Mouse (Mus musculus): Measurements from ENCODE around the gene Pex5l. TPM values are rescaled to one million over a fixed set of nuclear protein-coding genes. Genes with fewer than 3 reads are reported as not detected.

Gene Pex5l
- total and polyA plus RNA-seq, 2 experiments from 2014 or later: 3.3 to 32.7 TPM

GRCm38 (mm10) chr3:32965528-32965927 lies 177.5 kb downstream of the Pex5l start:
- Histone ChIP-seq H3K4me3 (ENCODE audit: low read depth, low read length) (no peak overlapping the region), H3K9me3 (ENCODE audit: low read length) (no peaks in the 10 kb centered on the region), H3K4me2 (ENCODE audit: low read depth) (no peak overlapping the region), H3K27me3 (ENCODE audit: insufficient read depth, low read length) (no peaks in the 10 kb centered on the region), H3K27ac (ENCODE audit: low read depth, low read length) (no peak overlapping the region), H3K36me3 (ENCODE audit: insufficient read depth) (no peaks in the 10 kb centered on the region), H3K9ac (no peak overlapping the region), H3K4me1 (ENCODE audit: insufficient read depth) (no peaks in the 10 kb centered on the region)
- DNase-seq (peak; percentile 47), ATAC-seq (no peak)
- 1% methylated on average over 2 of the region's 2 CpGs for WGBS
- TF ChIP-seq CTCF (IDR thresholded peaks at IDR 0.05; ENCODE audit: low read depth): peak; percentile 71

- no peak overlapping the region for H3K9ac ChIP-seq
- no peaks in the 10 kb centered on the region for H3K36me3 ChIP-seq (ENCODE audit: insufficient read depth)
- no peak overlapping the region for H3K27ac ChIP-seq (ENCODE audit: low read depth, low read length)
- H3K4me3 ChIP-seq (ENCODE audit: low read depth, low read length): no peak overlapping the region
- no peaks in the 10 kb centered on the region for H3K27me3 ChIP-seq (ENCODE audit: insufficient read depth, low read length)
- ATAC-seq: no peak
- no peak for DNase-seq
- H3K4me1 ChIP-seq (ENCODE audit: insufficient read depth): no peaks in the 10 kb centered on the region
- H3K9me3 ChIP-seq (ENCODE audit: low read length): no peaks in the 10 kb centered on the region
- TF ChIP-seq CTCF (IDR thresholded peaks at IDR 0.05; ENCODE audit: low read depth): no peak
- 38% methylated on average over 3 of the region's 3 CpGs for WGBS
- H3K4me2 ChIP-seq (ENCODE audit: low read depth): no peak overlapping the region
Measured at GRCm38 (mm10) chr3:32961494-32961893, 181.6 kb downstream of the Pex5l start.

- Histone ChIP-seq H3K27ac (ENCODE audit: low read depth, low read length) (no peak overlapping the region), H3K4me2 (ENCODE audit: low read depth) (no peak overlapping the region), H3K27me3 (ENCODE audit: insufficient read depth, low read length) (no peaks in the 10 kb centered on the region), H3K36me3 (ENCODE audit: insufficient read depth) (no peaks in the 10 kb centered on the region), H3K9ac (no peak overlapping the region), H3K4me3 (ENCODE audit: low read depth, low read length) (no peak overlapping the region), H3K4me1 (ENCODE audit: insufficient read depth) (no peaks in the 10 kb centered on the region), H3K9me3 (ENCODE audit: low read length) (no peaks in the 10 kb centered on the region)
- TF ChIP-seq CTCF (IDR thresholded peaks at IDR 0.05; ENCODE audit: low read depth): no peak
- ATAC-seq: no peak
- DNase-seq: no peak
- WGBS: 20% methylated on average over 1 of the region's 1 CpGs
Measured at GRCm38 (mm10) chr3:32951382-32951781, 191.7 kb downstream of the Pex5l start.

GRCm38 (mm10) chr3:32947486-32947885 lies 195.6 kb downstream of the Pex5l start:
- no peaks in the 10 kb centered on the region for H3K4me1 ChIP-seq (ENCODE audit: insufficient read depth)

GRCm38 (mm10) chr3:32939802-32940501 lies 203.1 kb downstream of the Pex5l start:
- 0 out of 2 replicates have a peak, but pooled peaks have one; percentile 4 for ATAC-seq
- Histone ChIP-seq H3K4me2 (ENCODE audit: low read depth) (no peak overlapping the region), H3K4me1 (ENCODE audit: insufficient read depth) (no peaks in the 10 kb centered on the region), H3K36me3 (ENCODE audit: insufficient read depth) (no peaks in the 10 kb centered on the region), H3K9me3 (ENCODE audit: low read length) (no peaks in the 10 kb centered on the region), H3K4me3 (ENCODE audit: low read depth, low read length) (no peak overlapping the region), H3K27ac (ENCODE audit: low read depth, low read length) (no peak overlapping the region), H3K9ac (no peak overlapping the region), H3K27me3 (ENCODE audit: insufficient read depth, low read length) (no peaks in the 10 kb centered on the region)
- 88% methylated on average over 8 of the region's 8 CpGs for WGBS
- DNase-seq: no peak
- TF ChIP-seq CTCF (IDR thresholded peaks at IDR 0.05; ENCODE audit: low read depth): no peak

More at GRCm38 (mm10) chr3:32947486-32947885, 195.6 kb downstream of the Pex5l start:
- DNase-seq (no peak), ATAC-seq (no peak)
- Histone ChIP-seq H3K9ac (no peak overlapping the region), H3K36me3 (ENCODE audit: insufficient read depth) (no peaks in the 10 kb centered on the region), H3K27ac (ENCODE audit: low read depth, low read length) (no peak overlapping the region), H3K27me3 (ENCODE audit: insufficient read depth, low read length) (no peaks in the 10 kb centered on the region), H3K9me3 (ENCODE audit: low read length) (no peaks in the 10 kb centered on the region), H3K4me3 (ENCODE audit: low read depth, low read length) (no peak overlapping the region), H3K4me2 (ENCODE audit: low read depth) (no peak overlapping the region)
- TF ChIP-seq CTCF (IDR thresholded peaks at IDR 0.05; ENCODE audit: low read depth): no peak
- WGBS: 91% methylated on average over 5 of the region's 5 CpGs

- 34% methylated on average over 6 of the region's 6 CpGs for WGBS
- no peak overlapping the region for H3K9ac ChIP-seq
- peaks cover 4% of the 10 kb centered on the region; the same call in 1 of the 2 replicates for H3K9me3 ChIP-seq (ENCODE audit: low read length)
- no peaks in the 10 kb centered on the region for H3K27me3 ChIP-seq (ENCODE audit: insufficient read depth, low read length)
- no peak overlapping the region for H3K4me3 ChIP-seq (ENCODE audit: low read depth, low read length)
- ATAC-seq: peak; percentile 83
- H3K36me3 ChIP-seq (ENCODE audit: insufficient read depth): peaks cover 23% of the 10 kb centered on the region
- DNase-seq: peak; percentile 43
- H3K4me2 ChIP-seq (ENCODE audit: low read depth): no peak overlapping the region
- no peak overlapping the region for H3K27ac ChIP-seq (ENCODE audit: low read depth, low read length)
- TF ChIP-seq CTCF (IDR thresholded peaks at IDR 0.05; ENCODE audit: low read depth): no peak
- no peaks in the 10 kb centered on the region for H3K4me1 ChIP-seq (ENCODE audit: insufficient read depth)
Measured at GRCm38 (mm10) chr3:32924168-32924567, 218.9 kb downstream of the Pex5l start.

GRCm38 (mm10) chr3:32910071-32910551 lies 232.9 kb downstream of the Pex5l start:
- peak; percentile 76 for DNase-seq
- no peak overlapping the region for H3K4me3 ChIP-seq (ENCODE audit: low read depth, low read length)
- no peak overlapping the region for H3K9ac ChIP-seq
- 64% methylated on average over 7 of the region's 7 CpGs for WGBS
- no peak overlapping the region for H3K4me2 ChIP-seq (ENCODE audit: low read depth)
- no peaks in the 10 kb centered on the region for H3K27me3 ChIP-seq (ENCODE audit: insufficient read depth, low read length)
- TF ChIP-seq CTCF (IDR thresholded peaks at IDR 0.05; ENCODE audit: low read depth): peak; percentile 83
- H3K9me3 ChIP-seq (ENCODE audit: low read length): no peaks in the 10 kb centered on the region
- 0 out of 2 replicates have a peak, but pooled peaks cover 11% of the 10 kb centered on the region for H3K36me3 ChIP-seq (ENCODE audit: insufficient read depth)
- peak; percentile 93 for ATAC-seq
- no peak overlapping the region for H3K27ac ChIP-seq (ENCODE audit: low read depth, low read length)
- H3K4me1 ChIP-seq (ENCODE audit: insufficient read depth): no peaks in the 10 kb centered on the region

Data from forebrain, postnatal 0 days (tissue).